Mouse (Mus musculus) heart, postnatal 10 days (tissue): ENCODE results near the gene Olfr993. TPM values are rescaled to one million over a fixed set of nuclear protein-coding genes. Genes with fewer than 3 reads are reported as not detected.

ENCODE experiments used
- DNase-seq, 2 experiments: peaks; one replicate each; pipeline ENCODE4 v3.0.0; 2021
- intact Hi-C: fragments of 180-260 bp; cut with DNase I; formaldehyde crosslinking; loops from one replicate; pipeline ENCODE4 v1.15.1; 2025
- total RNA-seq, 2 experiments: library from RNA; stranded (reverse); gene quantifications; 2 replicates each; pipeline ENCODE4 v1.2.3; 2021

Gene Olfr993
- not detected for total RNA-seq

DNA sequence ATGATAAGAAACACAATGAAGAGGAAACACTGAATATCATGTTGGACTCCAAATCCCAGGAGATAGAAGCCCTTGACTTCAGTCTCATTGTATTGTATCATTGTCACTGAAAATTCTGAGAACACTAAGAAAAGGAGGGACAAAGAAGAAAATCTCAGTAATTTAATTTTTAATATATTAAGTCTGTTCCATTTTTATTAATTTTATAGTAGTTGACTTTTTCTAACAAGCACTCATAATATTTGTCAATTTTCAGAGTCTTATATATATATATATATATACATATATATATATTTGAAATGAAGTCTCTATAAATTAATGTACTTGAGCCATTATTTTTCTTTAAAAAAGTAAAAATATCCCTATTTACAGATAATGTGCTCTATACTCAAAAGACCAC lies at the start of gene Olfr993:
Gene Olfr993 (minus strand): TSS at position 101 of the 400 bp plus-strand sequence.
- no peak for DNase-seq
- intact Hi-C loops, result no loop called here

- intact Hi-C loops, result no loop called here
- no peak for DNase-seq
Measured at GRCm38 (mm10) chr2:85443539-85443938, 28.9 kb upstream of the Olfr993 start, which contains the start of gene Olfr995. TSS of gene Olfr995 (minus strand) at chr2:85443639.

- DNase-seq, result no peak
- intact Hi-C loops, result no loop called here
Measured at GRCm38 (mm10) chr2:85442546-85442945, 27.9 kb upstream of the Olfr993 start.

GRCm38 (mm10) chr2:85436351-85436750 lies 21.7 kb upstream of the Olfr993 start, which contains the start of gene Olfr994:
TSS of gene Olfr994 (minus strand) at chr2:85436451.
- DNase-seq, result no peak
- intact Hi-C loops, result no loop called here

DNA sequence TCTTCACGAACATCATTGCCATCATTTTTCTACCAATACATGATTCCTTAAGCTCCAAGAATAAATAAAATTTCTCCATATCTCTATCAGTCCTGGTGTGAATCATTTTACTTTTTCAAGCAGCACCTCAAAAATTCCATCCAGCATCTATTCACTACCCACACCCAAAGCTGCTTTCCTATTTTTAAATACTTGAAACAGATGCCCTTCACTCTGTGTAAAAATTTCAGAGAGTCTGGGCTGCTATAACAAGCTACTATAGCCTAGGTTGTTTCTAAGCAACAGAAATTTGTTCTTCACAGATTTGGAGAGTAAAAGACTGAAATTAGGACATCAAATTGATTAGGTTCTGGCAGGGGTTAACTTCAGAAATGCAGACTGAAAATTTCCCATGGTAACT lies 11.2 kb upstream of the Olfr993 start:
- intact Hi-C loops, result no loop called here
- DNase-seq, result no peak

GRCm38 (mm10) chr2:85409369-85409768 lies 5.3 kb downstream of the Olfr993 start, which contains the start of gene Olfr992:
TSS of gene Olfr992 (minus strand) at chr2:85409469.
- DNase-seq, result no peak
- intact Hi-C loops, result no loop called here

Other genes with a start within 250 kb of the Olfr993 start
- 1 to 10 TPM; 3.5 to 6.3 TPM for gene Lrrc55, start 217.7 kb downstream of the Olfr993 start, total RNA-seq
- gene Olfr987, start 75.6 kb downstream of the Olfr993 start, total RNA-seq, result not detected
- gene Olfr988, start 51.6 kb downstream of the Olfr993 start, total RNA-seq, result not detected
- not detected for gene Olfr992, start 5.4 kb downstream of the Olfr993 start, total RNA-seq
- gene Olfr994, start 21.6 kb upstream of the Olfr993 start, total RNA-seq, result not detected
- gene Olfr995, start 28.8 kb upstream of the Olfr993 start, total RNA-seq, result not detected
- not detected for gene 4833423E24Rik, start 104.1 kb upstream of the Olfr993 start, total RNA-seq
- not detected for gene Olfr996, start 164.3 kb upstream of the Olfr993 start, total RNA-seq
- gene Olfr998, start 174.1 kb upstream of the Olfr993 start, total RNA-seq, result not detected
- not detected for gene Olfr1000, start 197.0 kb upstream of the Olfr993 start, total RNA-seq
- gene Olfr1002, start 235.8 kb upstream of the Olfr993 start, total RNA-seq, result not detected
- not detected for gene Olfr154, start 249.6 kb upstream of the Olfr993 start, total RNA-seq